Mouse (Mus musculus): ENCODE results near the gene Tbpl1. TPM values are rescaled to one million over a fixed set of nuclear protein-coding genes. Genes with fewer than 3 reads are reported as not detected.

Gene Tbpl1
- polyA plus RNA-seq, 2 experiments: 6.5 to 17.6 TPM

DNA sequence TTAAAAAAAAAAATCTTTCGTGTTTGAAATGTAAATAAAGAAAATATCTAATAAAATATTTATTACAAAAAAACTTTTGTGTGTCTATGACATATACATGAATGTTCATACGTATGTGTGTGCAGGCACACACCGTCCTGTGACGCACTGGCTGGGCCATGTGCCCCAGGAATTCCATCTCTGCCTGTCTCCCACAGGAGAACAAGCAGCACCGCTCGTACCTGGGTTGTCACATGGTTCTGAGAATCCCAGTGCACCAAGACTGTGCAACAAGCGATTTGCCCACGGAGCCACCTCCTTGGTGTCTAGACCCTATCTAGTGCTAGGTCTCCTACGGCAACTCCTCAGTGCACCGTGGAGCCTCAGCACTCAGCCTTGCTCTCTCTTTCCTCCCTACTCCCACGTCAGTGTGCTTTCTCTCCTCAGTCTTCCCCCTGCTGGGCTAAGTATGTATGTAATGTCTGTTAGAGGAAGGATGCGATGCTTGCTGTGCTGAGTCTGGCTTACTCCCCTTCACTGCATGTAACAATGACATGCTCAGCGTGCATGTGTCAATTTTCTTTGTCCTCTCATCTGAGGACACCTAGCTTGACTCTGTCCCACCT lies 21.5 kb downstream of the Tbpl1 start:
- H3K4me3 ChIP-seq (ENCODE audit: insufficient read depth in 1 of 2, low read depth in 2 of 2, low read length in 2 of 2): no peak overlapping the region
- H3K4me2 ChIP-seq (ENCODE audit: low read depth): no peak overlapping the region
- TF ChIP-seq CTCF (IDR thresholded peaks at IDR 0.05; ENCODE audit: low read depth): no peak
- no peak for TF ChIP-seq EP300 (IDR thresholded peaks at IDR 0.05; ENCODE audit: low read depth)
- no peak overlapping the region for H3K9ac ChIP-seq (replicated peaks)
- no peaks in the 10 kb centered on the region for H3K27me3 ChIP-seq (ENCODE audit: control insufficient read depth, insufficient read depth, low read length)
- no peak overlapping the region for H3K27ac ChIP-seq
- H3K9me3 ChIP-seq (ENCODE audit: control insufficient read depth, low read length): no peaks in the 10 kb centered on the region
- ATAC-seq (ENCODE audit: insufficient read depth): no peak
- H3K4me1 ChIP-seq (replicated peaks; ENCODE audit: control insufficient read depth in 2 of 2, insufficient read depth in 2 of 2, low read length in 1 of 2): no peaks in the 10 kb centered on the region
- DNase-seq (ENCODE audit: low read depth in 3 of 3, low spot score in 3 of 3): no peak
- H3K36me3 ChIP-seq (replicated peaks; ENCODE audit: control insufficient read depth, insufficient read depth, low read depth): no peaks in the 10 kb centered on the region; the same call in none of the 2 replicates
- 85% methylated on average over 13 of the region's 13 CpGs for WGBS (ENCODE audit: insufficient replicate concordance)

DNA sequence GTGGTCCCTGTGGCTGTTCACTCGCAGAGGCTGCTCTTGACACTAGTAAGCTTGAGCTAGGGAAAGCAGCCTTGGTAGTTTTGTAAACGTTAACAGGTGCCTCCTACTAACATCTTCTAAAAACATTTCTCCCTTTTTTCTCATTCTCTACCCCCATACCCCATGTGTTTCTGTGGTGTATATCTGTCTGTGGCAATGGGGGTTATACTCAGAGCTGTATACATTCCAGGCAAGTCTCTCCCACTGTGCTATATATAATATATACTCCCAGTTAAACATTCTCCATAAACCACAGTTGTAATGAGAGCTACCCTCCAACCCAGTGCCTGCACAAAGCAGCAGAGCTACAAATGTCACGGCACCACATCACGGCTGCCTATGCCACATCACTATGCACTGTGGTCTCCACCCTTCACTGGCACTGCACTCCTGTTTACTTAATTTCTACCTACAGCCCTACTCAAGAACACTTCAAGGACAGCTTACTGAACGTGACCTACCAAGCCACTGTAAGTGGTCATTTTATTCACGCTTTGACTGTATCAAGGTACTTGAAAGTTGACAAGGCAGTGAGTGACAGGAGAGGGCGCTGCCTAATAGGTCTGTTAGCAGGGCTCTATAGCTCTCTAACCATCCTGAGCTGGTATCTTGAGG lies 23.4 kb downstream of the Tbpl1 start:
- 78% methylated on average over 7 of the region's 7 CpGs for WGBS (ENCODE audit: insufficient replicate concordance)
- no peak overlapping the region for H3K4me2 ChIP-seq (ENCODE audit: low read depth)
- no peak overlapping the region for H3K27ac ChIP-seq
- no peak overlapping the region for H3K4me3 ChIP-seq (ENCODE audit: insufficient read depth in 1 of 2, low read depth in 2 of 2, low read length in 2 of 2)
- no peak overlapping the region for H3K9ac ChIP-seq (replicated peaks)
- H3K9me3 ChIP-seq (ENCODE audit: control insufficient read depth, low read length): no peaks in the 10 kb centered on the region
- H3K36me3 ChIP-seq (replicated peaks; ENCODE audit: control insufficient read depth, insufficient read depth, low read depth): no peaks in the 10 kb centered on the region; the same call in none of the 2 replicates
- H3K4me1 ChIP-seq (replicated peaks; ENCODE audit: control insufficient read depth in 2 of 2, insufficient read depth in 2 of 2, low read length in 1 of 2): no peaks in the 10 kb centered on the region
- DNase-seq (ENCODE audit: low read depth in 3 of 3, low spot score in 3 of 3) (no peak), ATAC-seq (ENCODE audit: insufficient read depth) (no peak)
- no peaks in the 10 kb centered on the region for H3K27me3 ChIP-seq (ENCODE audit: control insufficient read depth, insufficient read depth, low read length)
- TF ChIP-seq CTCF (IDR thresholded peaks at IDR 0.05; ENCODE audit: low read depth): no peak

DNA sequence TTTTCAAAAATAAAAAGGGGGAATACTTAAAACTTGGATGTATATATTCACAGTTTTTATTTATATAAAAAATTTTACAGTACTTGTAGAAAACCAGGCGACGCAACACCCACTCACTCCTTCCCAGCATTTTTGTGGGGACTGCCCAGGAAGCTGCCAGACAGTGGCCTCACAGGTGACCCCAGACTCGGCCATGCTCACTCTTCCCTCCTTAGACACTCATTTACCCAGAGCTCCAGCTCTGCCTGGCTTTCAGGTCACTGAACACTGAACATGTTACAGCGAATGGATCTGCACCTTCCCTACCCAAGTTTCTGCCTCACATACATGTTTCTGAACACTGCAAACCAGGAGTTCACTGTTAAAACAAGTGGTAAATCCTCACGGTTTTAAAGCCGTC lies 27.9 kb downstream of the Tbpl1 start:
- Histone ChIP-seq H3K4me2 (ENCODE audit: low read depth) (no peak overlapping the region), H3K36me3 (replicated peaks; ENCODE audit: control insufficient read depth, insufficient read depth, low read depth) (no peaks in the 10 kb centered on the region; the same call in 1 of the 2 replicates), H3K27me3 (ENCODE audit: control insufficient read depth, insufficient read depth, low read length) (no peaks in the 10 kb centered on the region), H3K4me1 (replicated peaks; ENCODE audit: control insufficient read depth in 2 of 2, insufficient read depth in 2 of 2, low read length in 1 of 2) (no peaks in the 10 kb centered on the region), H3K4me3 (ENCODE audit: insufficient read depth in 1 of 2, low read depth in 2 of 2, low read length in 2 of 2) (no peak overlapping the region), H3K9me3 (ENCODE audit: control insufficient read depth, low read length) (no peaks in the 10 kb centered on the region), H3K9ac (replicated peaks) (no peak overlapping the region), H3K27ac (no peak overlapping the region)
- DNase-seq (ENCODE audit: low read depth in 3 of 3, low spot score in 3 of 3): no peak
- TF ChIP-seq EP300 (IDR thresholded peaks at IDR 0.05; ENCODE audit: low read depth): no peak
- no peak for TF ChIP-seq CTCF (IDR thresholded peaks at IDR 0.05; ENCODE audit: low read depth)
- ATAC-seq (ENCODE audit: insufficient read depth): no peak
- 75% methylated on average over 6 of the region's 6 CpGs for WGBS (ENCODE audit: insufficient replicate concordance)

DNA sequence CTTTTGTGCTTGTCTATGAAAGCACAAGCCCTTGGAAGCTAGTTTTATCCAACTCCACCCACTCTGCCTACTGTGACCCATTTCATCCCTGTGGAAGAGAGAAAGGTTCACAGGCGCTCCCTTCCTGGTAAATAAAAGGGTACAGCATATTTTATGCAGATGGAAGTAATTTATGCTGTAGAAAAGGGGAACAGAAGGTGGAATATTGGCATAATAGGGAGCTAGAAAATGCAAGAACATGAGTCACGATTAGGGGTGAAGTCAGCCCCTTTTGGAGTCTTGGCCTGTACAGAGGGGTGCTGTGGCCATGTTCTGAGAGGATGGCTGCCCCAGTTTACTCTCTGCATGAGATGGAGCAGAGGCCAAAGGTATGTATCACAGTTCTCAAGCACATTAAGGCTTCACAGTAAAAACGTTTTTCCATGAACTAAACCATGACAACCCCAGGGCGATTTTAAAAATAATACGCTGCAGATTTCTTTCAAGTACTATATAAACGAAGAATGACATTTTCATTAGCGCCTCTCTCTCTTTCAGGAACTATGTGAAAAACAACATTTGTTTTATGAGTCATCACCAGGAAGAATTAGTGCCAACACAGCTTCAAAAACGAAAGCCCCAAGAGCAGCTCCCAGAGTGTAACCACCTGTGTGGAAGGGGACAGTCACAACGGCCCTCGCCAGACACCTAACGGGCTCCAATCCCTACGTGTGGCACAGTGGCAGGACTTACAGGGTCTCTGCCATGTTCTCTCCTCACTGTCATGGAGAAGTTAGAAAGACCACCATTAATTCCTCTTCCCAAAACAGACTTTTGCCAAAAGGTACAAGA lies 30.0 kb downstream of the Tbpl1 start:
- no peak overlapping the region for H3K9ac ChIP-seq (replicated peaks)
- 74% methylated on average over 12 of the region's 12 CpGs for WGBS (ENCODE audit: insufficient replicate concordance)
- H3K27me3 ChIP-seq (ENCODE audit: control insufficient read depth, insufficient read depth, low read length): no peaks in the 10 kb centered on the region
- no peaks in the 10 kb centered on the region for H3K9me3 ChIP-seq (ENCODE audit: control insufficient read depth, low read length)
- H3K4me3 ChIP-seq (ENCODE audit: insufficient read depth in 1 of 2, low read depth in 2 of 2, low read length in 2 of 2): no peak overlapping the region
- no peak for DNase-seq (ENCODE audit: low read depth in 3 of 3, low spot score in 3 of 3)
- no peak for ATAC-seq (ENCODE audit: insufficient read depth)
- no peak overlapping the region for H3K4me2 ChIP-seq (ENCODE audit: low read depth)
- no peaks in the 10 kb centered on the region for H3K4me1 ChIP-seq (replicated peaks; ENCODE audit: control insufficient read depth in 2 of 2, insufficient read depth in 2 of 2, low read length in 1 of 2)
- H3K36me3 ChIP-seq (replicated peaks; ENCODE audit: control insufficient read depth, insufficient read depth, low read depth): no peaks in the 10 kb centered on the region; the same call in 1 of the 2 replicates
- no peak overlapping the region for H3K27ac ChIP-seq
- no peak for TF ChIP-seq EP300 (IDR thresholded peaks at IDR 0.05; ENCODE audit: low read depth)
- TF ChIP-seq CTCF (IDR thresholded peaks at IDR 0.05; ENCODE audit: low read depth): no peak

DNA sequence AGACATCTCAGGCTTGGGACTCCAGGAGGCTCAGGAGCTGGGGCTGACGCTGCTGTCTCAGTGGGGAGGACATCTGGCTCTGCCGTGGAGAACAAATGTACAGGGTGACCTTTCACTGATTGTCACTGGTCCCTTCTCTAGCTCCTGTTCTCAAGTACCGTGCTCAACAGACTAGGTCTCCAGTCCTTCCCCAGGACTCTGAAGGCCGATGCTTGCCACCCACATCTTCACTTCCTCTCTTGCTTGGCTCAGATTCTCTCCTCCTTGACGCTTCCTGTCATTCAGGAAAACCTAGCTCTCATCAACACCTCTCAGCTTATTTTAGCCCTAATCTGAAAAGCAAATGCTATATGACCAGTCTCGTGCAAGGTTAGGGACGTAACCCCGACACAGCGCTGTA lies 31.0 kb downstream of the Tbpl1 start:
- TF ChIP-seq CTCF (IDR thresholded peaks at IDR 0.05; ENCODE audit: low read depth) (no peak), EP300 (IDR thresholded peaks at IDR 0.05; ENCODE audit: low read depth) (no peak)
- no peaks in the 10 kb centered on the region for H3K9me3 ChIP-seq (ENCODE audit: control insufficient read depth, low read length)
- no peaks in the 10 kb centered on the region; the same call in 1 of the 2 replicates for H3K36me3 ChIP-seq (replicated peaks; ENCODE audit: control insufficient read depth, insufficient read depth, low read depth)
- 51% methylated on average over 9 of the region's 9 CpGs for WGBS (ENCODE audit: insufficient replicate concordance)
- H3K4me3 ChIP-seq (ENCODE audit: insufficient read depth in 1 of 2, low read depth in 2 of 2, low read length in 2 of 2): no peak overlapping the region
- no peak overlapping the region for H3K4me2 ChIP-seq (ENCODE audit: low read depth)
- H3K27me3 ChIP-seq (ENCODE audit: control insufficient read depth, insufficient read depth, low read length): no peaks in the 10 kb centered on the region
- ATAC-seq (ENCODE audit: insufficient read depth) (no peak), DNase-seq (ENCODE audit: low read depth in 3 of 3, low spot score in 3 of 3) (no peak)
- no peaks in the 10 kb centered on the region for H3K4me1 ChIP-seq (replicated peaks; ENCODE audit: control insufficient read depth in 2 of 2, insufficient read depth in 2 of 2, low read length in 1 of 2)
- no peak overlapping the region for H3K9ac ChIP-seq (replicated peaks)
- no peak overlapping the region for H3K27ac ChIP-seq

All from liver, embryonic 14.5 days (tissue).